ENCODE assay signal across 9 mouse cellular contexts in genomic region chr12:45075631-45076030, GRCm38 (mm10). TPM values are rescaled to one million over a fixed set of nuclear protein-coding genes. Genes with fewer than 3 reads are reported as not detected.
DNase-seq lines count a peak whose midpoint lies in the region; ATAC-seq lines count a peak whose summit lies in the region.
"Had no signal": no experiment of that assay in that cellular context is flagged by ENCODE, and none has a peak within 500 bp of the region (broad histone marks: within the 10 kb centered on the region; RNA-seq: fewer than 3 reads in every experiment).

No protein-coding gene starts in this region.

- no peak overlapping the region for H3K27ac ChIP-seq in hindbrain, embryonic 10.5 days
- H3K27ac ChIP-seq in hindbrain, embryonic 11.5 days (ENCODE audit: low read depth, low read length), result no peak overlapping the region
- H3K27ac ChIP-seq in forebrain, embryonic 12.5 days, result no peak overlapping the region
- H3K27ac ChIP-seq in hindbrain, embryonic 16.5 days (ENCODE audit: low read depth, low read length), result no peak overlapping the region
- H3K27ac ChIP-seq in midbrain, embryonic 11.5 days (ENCODE audit: low read depth, low read length), result no peak overlapping the region

- WGBS in hindbrain, embryonic 10.5 days, result 75% methylated on average over 11 of the region's 11 CpGs
- WGBS in hindbrain, embryonic 11.5 days, result 79% methylated on average over 11 of the region's 11 CpGs
- WGBS in forebrain, embryonic 12.5 days, result 77% methylated on average over 11 of the region's 11 CpGs
- 78% methylated on average over 11 of the region's 11 CpGs for WGBS in hindbrain, embryonic 16.5 days
- 75% methylated on average over 11 of the region's 11 CpGs for WGBS in midbrain, embryonic 11.5 days

- no peaks in the 10 kb centered on the region for H3K9me3 ChIP-seq in hindbrain, embryonic 10.5 days
- no peaks in the 10 kb centered on the region for H3K9me3 ChIP-seq in hindbrain, embryonic 11.5 days (ENCODE audit: control insufficient read depth, low read length)
- no peaks in the 10 kb centered on the region for H3K9me3 ChIP-seq in forebrain, embryonic 12.5 days
- no peaks in the 10 kb centered on the region for H3K9me3 ChIP-seq in hindbrain, embryonic 16.5 days (ENCODE audit: control insufficient read depth, low read length)
- H3K9me3 ChIP-seq in midbrain, embryonic 11.5 days (ENCODE audit: control insufficient read depth, low read length), result no peaks in the 10 kb centered on the region

- H3K4me3 ChIP-seq in hindbrain, embryonic 10.5 days, result 0 out of 2 replicates have a peak overlapping the region, but pooled peaks have one; percentile 86
- H3K4me3 ChIP-seq in hindbrain, embryonic 11.5 days (ENCODE audit: low read depth, low read length), result no peak overlapping the region
- H3K4me3 ChIP-seq in forebrain, embryonic 12.5 days (replicated peaks), result no peak overlapping the region
- no peak overlapping the region for H3K4me3 ChIP-seq in hindbrain, embryonic 16.5 days (ENCODE audit: low read length)
- H3K4me3 ChIP-seq in midbrain, embryonic 11.5 days (ENCODE audit: low read depth, low read length), result no peak overlapping the region

- no peak for DNase-seq in hindbrain, embryonic 10.5 days (ENCODE audit: low spot score)
- DNase-seq in hindbrain, embryonic 11.5 days (ENCODE audit: low spot score), result no peak
- DNase-seq in midbrain, embryonic 11.5 days (ENCODE audit: low spot score, missing footprints), result peak; percentile 85
- no peak for DNase-seq in retina, embryonic 14.5 days (ENCODE audit: low spot score)
- DNase-seq in layer of hippocampus, postnatal 25 days (ENCODE audit: extremely low spot score in 1 of 2, low spot score in 1 of 2), result no peak
- no peak for DNase-seq in cerebellum, adult 9-11 months
- DNase-seq: thymus, postnatal 14 days had no signal

- H3K4me2 ChIP-seq in hindbrain, embryonic 11.5 days (replicated peaks; ENCODE audit: low read depth, low read length), result no peak overlapping the region
- peak overlapping the region; percentile 96 for H3K4me2 ChIP-seq in forebrain, embryonic 12.5 days
- peak overlapping the region; percentile 97 for H3K4me2 ChIP-seq in hindbrain, embryonic 16.5 days (ENCODE audit: low read length)
- H3K4me2 ChIP-seq in midbrain, embryonic 11.5 days, result no peak overlapping the region; the same call in 1 of the 2 replicates

- peaks cover 26% of the 10 kb centered on the region for H3K4me1 ChIP-seq in hindbrain, embryonic 10.5 days (replicated peaks)
- H3K4me1 ChIP-seq in hindbrain, embryonic 11.5 days (replicated peaks; ENCODE audit: control insufficient read depth, insufficient read depth, low read length), result no peaks in the 10 kb centered on the region
- H3K4me1 ChIP-seq in forebrain, embryonic 12.5 days, result peaks cover 19% of the 10 kb centered on the region
- peaks cover 8% of the 10 kb centered on the region for H3K4me1 ChIP-seq in hindbrain, embryonic 16.5 days (ENCODE audit: control insufficient read depth, insufficient read depth, low read depth, low read length)
- H3K4me1 ChIP-seq in midbrain, embryonic 11.5 days (ENCODE audit: control insufficient read depth, insufficient read depth, low read length), result peaks cover 3% of the 10 kb centered on the region

- peaks cover 8% of the 10 kb centered on the region; the same call in 1 of the 2 replicates for H3K27me3 ChIP-seq in hindbrain, embryonic 10.5 days (ENCODE audit: insufficient read depth, poor library complexity, severe bottlenecking)
- no peaks in the 10 kb centered on the region; the same call in 1 of the 2 replicates for H3K27me3 ChIP-seq in hindbrain, embryonic 11.5 days (ENCODE audit: control insufficient read depth, insufficient read depth, low read length)
- peaks cover 4% of the 10 kb centered on the region; the same call in 1 of the 2 replicates for H3K27me3 ChIP-seq in forebrain, embryonic 12.5 days
- H3K27me3 ChIP-seq in hindbrain, embryonic 16.5 days (replicated peaks; ENCODE audit: control insufficient read depth, insufficient read depth, low read length), result no peaks in the 10 kb centered on the region
- H3K27me3 ChIP-seq in midbrain, embryonic 11.5 days (ENCODE audit: control insufficient read depth, insufficient read depth, low read length), result no peaks in the 10 kb centered on the region

- H3K36me3 ChIP-seq in hindbrain, embryonic 10.5 days, result no peaks in the 10 kb centered on the region
- H3K36me3 ChIP-seq in hindbrain, embryonic 11.5 days (ENCODE audit: control insufficient read depth, insufficient read depth, low read length), result no peaks in the 10 kb centered on the region
- H3K36me3 ChIP-seq in forebrain, embryonic 12.5 days (replicated peaks), result no peaks in the 10 kb centered on the region
- H3K36me3 ChIP-seq in hindbrain, embryonic 16.5 days (ENCODE audit: control insufficient read depth, insufficient read depth, low read length), result no peaks in the 10 kb centered on the region
- no peaks in the 10 kb centered on the region for H3K36me3 ChIP-seq in midbrain, embryonic 11.5 days (ENCODE audit: control insufficient read depth, insufficient read depth, low read length)

- no peak overlapping the region for H3K9ac ChIP-seq in hindbrain, embryonic 11.5 days (ENCODE audit: low read depth, low read length)
- H3K9ac ChIP-seq in forebrain, embryonic 12.5 days, result no peak overlapping the region
- H3K9ac ChIP-seq in hindbrain, embryonic 16.5 days (ENCODE audit: low read depth, low read length), result peak overlapping the region; percentile 41; the same call in 1 of the 2 replicates
- H3K9ac ChIP-seq in midbrain, embryonic 11.5 days (ENCODE audit: low read length), result no peak overlapping the region

- no peak for ATAC-seq in hindbrain, embryonic 11.5 days (ENCODE audit: low FRiP score)
- ATAC-seq in forebrain, embryonic 12.5 days (ENCODE audit: low FRiP score), result no peak
- no peak for ATAC-seq in hindbrain, embryonic 16.5 days
- ATAC-seq in midbrain, embryonic 11.5 days (ENCODE audit: low FRiP score), result no peak

RNA-seq across cellular contexts. Expression of gene Stxbp6, which starts 1.1 kb away (rescaled TPM):
- 12.4 and 14.9 TPM in 2 replicates for polyA plus RNA-seq in hindbrain, embryonic 10.5 days (2016; fragmentation: Nextera tagmentation; extraction: Ambion mirVana)
- polyA plus RNA-seq in hindbrain, embryonic 11.5 days (2014; fragmentation: Nextera tagmentation; extraction: Ambion mirVana), result 9.6 and 15.5 TPM in 2 replicates
- polyA plus RNA-seq in forebrain, embryonic 12.5 days (2016; fragmentation: Nextera tagmentation; extraction: Ambion mirVana), result 11.8 and 14.6 TPM in 2 replicates
- polyA plus RNA-seq in hindbrain, embryonic 16.5 days (2015; fragmentation: Nextera tagmentation; extraction: Ambion mirVana), result 21.6 and 22.6 TPM in 2 replicates
- polyA plus RNA-seq in midbrain, embryonic 11.5 days (2014; fragmentation: Nextera tagmentation; extraction: Ambion mirVana), result 21.3 and 21.9 TPM in 2 replicates
- total RNA-seq in layer of hippocampus, postnatal 25 days (2021), result 10 to 100 TPM; 73.5 to 78.3 TPM

Comparison
In these comparisons a context has a peak if more than half of its experiments do, and no peak if none do; other contexts are left out.
1. H3K4me2 ChIP-seq: peak in forebrain, embryonic 12.5 days (single experiment) and hindbrain, embryonic 16.5 days (single experiment); none in hindbrain, embryonic 11.5 days (single experiment) and midbrain, embryonic 11.5 days (single experiment).